Mouse (Mus musculus) c-Kit-positive CD71-negative TER-119-negative erythroid progenitor cells, embryonic 14.5 days (primary cell): ENCODE data around the gene Pbdc1.
"Not testable (repeated sequence)": the region's sequence is repeated elsewhere in the genome, so short reads cannot be mapped to it uniquely, and the experiment has no call there.

Experiments
- DNase-seq: peaks from one replicate; pipeline ENCODE4 v3.0.0-alpha.2; 2013; ENCODE audit warnings: low read depth

Gene Pbdc1

GRCm38 (mm10) chrX:105079615-105080092 lies at the start of gene Pbdc1:
Gene Pbdc1 (plus strand): TSS chrX:105079756.
- DNase-seq, result peak; percentile 83

- peak; percentile 2 for DNase-seq
These were observed 41.9 kb upstream of the Pbdc1 start for GRCm38 (mm10) chrX:105037666-105038065.

- DNase-seq, result no peak
These were observed 15.3 kb upstream of the Pbdc1 start for GRCm38 (mm10) chrX:105064294-105064693.

GRCm38 (mm10) chrX:105064801-105065200 lies 14.8 kb upstream of the Pbdc1 start:
- peak; percentile 25 for DNase-seq

- peak; percentile 63 for DNase-seq
These were observed 9.7 kb upstream of the Pbdc1 start for GRCm38 (mm10) chrX:105069671-105070503.

- DNase-seq, result no peak
These were observed 405 bp upstream of the Pbdc1 start for GRCm38 (mm10) chrX:105079151-105079550.

GRCm38 (mm10) chrX:105080096-105080495 lies 540 bp downstream of the Pbdc1 start:
- no peak for DNase-seq

GRCm38 (mm10) chrX:105083013-105083412 lies 3.5 kb downstream of the Pbdc1 start:
- not testable (repeated sequence) for DNase-seq

GRCm38 (mm10) chrX:105104175-105104574 lies 24.6 kb downstream of the Pbdc1 start:
- peak; percentile 31 for DNase-seq

GRCm38 (mm10) chrX:105114994-105115393 lies 35.4 kb downstream of the Pbdc1 start:
- DNase-seq, result no peak

GRCm38 (mm10) chrX:105120275-105121226 lies 41.0 kb downstream of the Pbdc1 start, which contains the start of gene Magee1:
Gene Magee1 (plus strand): TSS chrX:105120378.
- peak; percentile 22 for DNase-seq

GRCm38 (mm10) chrX:105121227-105121865 lies 41.8 kb downstream of the Pbdc1 start:
- DNase-seq, result peak; percentile 31

- no peak for DNase-seq
These were observed 45.3 kb downstream of the Pbdc1 start for GRCm38 (mm10) chrX:105124903-105125302.

- DNase-seq, result no peak
These were observed 72.4 kb downstream of the Pbdc1 start for GRCm38 (mm10) chrX:105151872-105152461.

- not testable (repeated sequence) for DNase-seq
These were observed 85.5 kb downstream of the Pbdc1 start for GRCm38 (mm10) chrX:105165007-105165406.
